21 mouse cellular contexts compared by ENCODE assay signal in genomic region chr14:49568369-49568768, GRCm38 (mm10). TPM values are rescaled to one million over a fixed set of nuclear protein-coding genes. Genes with fewer than 3 reads are reported as not detected.
"Had no signal": no experiment of that assay in that cellular context is flagged by ENCODE, and none has a peak within 500 bp of the region (broad histone marks: within the 10 kb centered on the region; RNA-seq: fewer than 3 reads in every experiment).

No protein-coding gene starts in this region.

- H3K27ac ChIP-seq: kidney, postnatal 0 days; limb, embryonic 10.5 days; liver, embryonic 12.5 days; lung, embryonic 15.5 days; midbrain, embryonic 13.5 days; stomach, embryonic 15.5 days had no signal

- DNase-seq: kidney, adult 11 months; kidney, adult 9 months; kidney, postnatal 36 days; layer of hippocampus, adult 9-11 months; layer of hippocampus, postnatal 36 days; retina, postnatal 1 day; right cerebral cortex, postnatal 4 days; thymus, adult 2 months; thymus, postnatal 25 days had no signal

- H3K9me3 ChIP-seq: limb, embryonic 10.5 days; liver, embryonic 12.5 days; lung, embryonic 15.5 days; midbrain, embryonic 13.5 days; stomach, embryonic 15.5 days had no signal

- H3K4me2 ChIP-seq: liver, embryonic 12.5 days; lung, embryonic 15.5 days; midbrain, embryonic 13.5 days; stomach, embryonic 15.5 days had no signal

- H3K27me3 ChIP-seq: liver, embryonic 12.5 days; lung, embryonic 15.5 days; midbrain, embryonic 13.5 days; stomach, embryonic 15.5 days had no signal

- H3K4me3 ChIP-seq: limb, embryonic 10.5 days; liver, embryonic 12.5 days; lung, embryonic 15.5 days; midbrain, embryonic 13.5 days; stomach, embryonic 15.5 days had no signal

- H3K4me1 ChIP-seq: liver, embryonic 12.5 days; lung, embryonic 15.5 days; midbrain, embryonic 13.5 days; stomach, embryonic 15.5 days had no signal

- H3K36me3 ChIP-seq: limb, embryonic 10.5 days; liver, embryonic 12.5 days; lung, embryonic 15.5 days; midbrain, embryonic 13.5 days; stomach, embryonic 15.5 days had no signal

- ATAC-seq: liver, embryonic 12.5 days; midbrain, embryonic 13.5 days had no signal

- H3K9ac ChIP-seq: liver, embryonic 12.5 days; lung, embryonic 15.5 days; midbrain, embryonic 13.5 days; stomach, embryonic 15.5 days had no signal

RNA-seq across cellular contexts. Expression of gene Slc35f4, which starts 42.5 kb away (rescaled TPM):
- total RNA-seq: megakaryocyte-erythroid progenitor cell, adult 5-6 weeks; neutrophil, adult 5-6 weeks had no signal
- polyA plus RNA-seq: kidney, postnatal 0 days; limb, embryonic 10.5 days; limb, embryonic 14.5 days; liver, embryonic 16.5 days; lung, embryonic 15.5 days; spleen, adult 2 months; thymus, adult 2 months; urinary bladder, adult 2 months had no signal
